Mouse (Mus musculus) liver, embryonic 14.5 days (tissue): Measurements from ENCODE around the gene Sema4d. TPM values are rescaled to one million over a fixed set of nuclear protein-coding genes. Genes with fewer than 3 reads are reported as not detected.

Experiments used
- ATAC-seq: fragments of 200-750 bp; cut with Nextera tagmentation; 2 replicates; pipeline ENCODE4 v1.8.0; 2017; ENCODE audit warnings: moderate number of reproducible peaks, mild to moderate bottlenecking, moderate library complexity; ENCODE audit not compliant: insufficient read depth
- DNase-seq, 3 experiments: peaks; one replicate each; pipeline ENCODE4 v3.0.0-alpha.2; 2012 to 2013; ENCODE audit warnings: low read depth in 3 of 3, low spot score in 3 of 3
- H3K27ac ChIP-seq: fragments of 300-500 bp; sonication (generic); 2 replicates; pipeline ENCODE4 v1.5.1; 2014; ENCODE audit warnings: moderate library complexity, mild to moderate bottlenecking, control low read depth, inconsistent platforms
- H3K27me3 ChIP-seq: fragments of 300-500 bp; sonication (generic); 2 replicates; pipeline ENCODE4 v1.6.1; 2014; ENCODE audit warnings: mild to moderate bottlenecking, low read length, moderate library complexity; ENCODE audit not compliant: control insufficient read depth, insufficient read depth
- H3K36me3 ChIP-seq: fragments of 300-500 bp; sonication (generic); replicated peaks from 2 replicates; pipeline ENCODE4 v1.6.1; 2014; ENCODE audit warnings: low read depth; ENCODE audit not compliant: control insufficient read depth, insufficient read depth
- H3K4me1 ChIP-seq, 2 experiments: fragments of 200-500 bp in 1 of 2; fragments of 300-500 bp in 1 of 2; sonication (generic) in 1 of 2; replicated peaks; 2 replicates each; pipeline ENCODE4 v1.6.1; 2012 to 2014; ENCODE audit warnings: antibody characterized with exemption in 1 of 2, inconsistent platforms in 1 of 2, low read length in 1 of 2; ENCODE audit not compliant: control insufficient read depth in 2 of 2, insufficient read depth in 2 of 2
- H3K4me2 ChIP-seq: fragments of 300-500 bp; sonication (generic); 2 replicates; pipeline ENCODE4 v1.6.1; 2014; ENCODE audit warnings: low read depth, mild to moderate bottlenecking, control low read depth, moderate library complexity
- H3K4me3 ChIP-seq, 2 experiments: fragments of 200-500 bp in 1 of 2; fragments of 300-500 bp in 1 of 2; sonication (generic) in 1 of 2; 2 replicates each; pipeline ENCODE4 v1.5.1; 2012 to 2014; ENCODE audit warnings: low read depth in 2 of 2, low read length in 2 of 2, mild to moderate bottlenecking in 2 of 2, control low read depth in 1 of 2, inconsistent platforms in 1 of 2, moderate library complexity in 1 of 2; ENCODE audit not compliant: insufficient read depth in 1 of 2
- H3K9ac ChIP-seq: fragments of 300-500 bp; sonication (generic); replicated peaks from 2 replicates; pipeline ENCODE4 v1.6.1; 2014; ENCODE audit warnings: mild to moderate bottlenecking, control low read depth, moderate library complexity
- H3K9me3 ChIP-seq: fragments of 300-500 bp; sonication (generic); 2 replicates; pipeline ENCODE4 v1.6.1; 2016; ENCODE audit warnings: low read length, mixed read lengths; ENCODE audit not compliant: control insufficient read depth
- CTCF ChIP-seq: IDR thresholded peaks from 2 replicates; pipeline ENCODE4 v1.5.1; 2016; ENCODE audit warnings: antibody characterized with exemption, low read depth, control low read depth
- EP300 ChIP-seq: IDR thresholded peaks from 2 replicates; pipeline ENCODE4 v1.6.1; 2016; ENCODE audit warnings: antibody characterized with exemption, low read depth
- whole genome bisulfite sequencing: fragments of 180-500 bp; shearing (Covaris S2); extraction: QIAGEN DNeasy Blood & Tissue Kit; methylation state at CpG from one replicate; pipeline ENCODE4 v1.1.7; 2014; ENCODE audit not compliant: insufficient replicate concordance; 5-methylcytosine and 5-hydroxymethylcytosine counted together
- polyA plus RNA-seq, 2 experiments: library from polyadenylated mRNA; depleted of rRNA in 1 of 2; stranded (reverse) in 1 of 2; unstranded in 1 of 2; fragments of >200 nt; fragmentation: Nextera tagmentation in 1 of 2; extraction: Ambion mirVana in 1 of 2; gene quantifications; 2 replicates each; pipeline versions ENCODE4 v1.2.1 to v1.2.3; 2012 to 2014

Gene Sema4d
- polyA plus RNA-seq, 2 experiments: 4.6 to 4.7 TPM

DNA sequence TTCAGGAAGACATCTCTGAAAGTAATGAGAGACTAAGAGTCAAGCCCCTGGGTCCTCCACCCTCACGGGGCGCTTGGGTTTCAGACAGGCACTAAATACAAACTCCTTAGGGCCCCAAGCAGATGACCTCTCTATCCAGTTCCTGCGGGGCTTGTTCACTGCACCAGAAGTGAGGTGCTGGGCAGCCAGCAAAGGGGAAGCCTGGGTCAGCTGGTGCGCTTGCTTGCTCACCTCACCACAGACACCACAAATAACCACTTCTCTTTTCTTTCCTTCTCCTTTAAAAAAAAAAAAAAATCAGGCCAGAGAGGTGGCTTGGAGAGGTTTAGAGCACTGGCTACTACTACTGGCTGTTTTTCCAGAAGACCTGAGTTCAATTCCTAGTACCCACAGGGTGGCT lies 59.0 kb downstream of the Sema4d start:
- H3K4me1 ChIP-seq: peaks cover 37 to 47% of the 10 kb centered on the region in 2 experiments
- no peak overlapping the region for H3K27ac ChIP-seq
- no peak overlapping the region for H3K4me3 ChIP-seq
- no peaks in the 10 kb centered on the region for H3K9me3 ChIP-seq
- H3K27me3 ChIP-seq: no peaks in the 10 kb centered on the region
- ATAC-seq: no peak
- 60% methylated on average over 4 of the region's 4 CpGs for WGBS
- DNase-seq: no peak
- H3K9ac ChIP-seq: no peak overlapping the region
- H3K36me3 ChIP-seq: no peaks in the 10 kb centered on the region
- TF ChIP-seq EP300 (no peak), CTCF (no peak)
- no peak overlapping the region for H3K4me2 ChIP-seq

DNA sequence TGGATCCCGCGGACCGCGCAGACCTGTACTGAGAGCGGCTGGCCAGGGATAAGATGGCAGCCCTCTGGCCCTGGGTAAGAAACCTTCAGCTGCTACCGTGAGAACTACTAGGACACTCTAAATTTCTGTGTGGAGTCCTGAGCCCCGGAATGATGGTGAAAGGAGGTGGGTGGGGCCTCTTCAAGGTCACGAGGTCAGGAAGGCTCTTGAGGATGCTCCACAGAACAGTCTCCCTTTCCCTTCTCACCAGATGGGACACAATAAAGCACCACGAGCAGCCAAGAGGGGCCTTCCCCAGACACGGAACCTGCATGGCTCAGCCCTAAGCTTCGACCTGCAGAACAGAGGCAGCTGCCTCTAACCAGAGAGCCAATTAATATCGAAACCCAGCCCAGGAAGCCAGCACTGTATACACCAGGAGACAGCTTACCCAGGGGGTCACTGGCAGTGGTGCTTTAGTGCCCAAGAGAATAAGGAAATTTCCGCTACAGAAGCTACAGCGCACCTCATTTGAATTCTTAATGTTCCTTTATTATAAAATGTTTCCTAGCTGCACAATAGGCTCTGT lies 61.4 kb downstream of the Sema4d start:
- H3K27me3 ChIP-seq: no peaks in the 10 kb centered on the region
- H3K4me1 ChIP-seq: peaks cover 14 to 29% of the 10 kb centered on the region in 2 experiments
- no peak for ATAC-seq
- H3K27ac ChIP-seq: no peak overlapping the region
- no peak for DNase-seq
- no peak overlapping the region for H3K9ac ChIP-seq
- no peak overlapping the region for H3K4me2 ChIP-seq
- H3K4me3 ChIP-seq: no peak overlapping the region
- H3K36me3 ChIP-seq: no peaks in the 10 kb centered on the region
- 82% methylated on average over 14 of the region's 14 CpGs for WGBS
- no peaks in the 10 kb centered on the region for H3K9me3 ChIP-seq
- TF ChIP-seq EP300: no peak
- no peak for TF ChIP-seq CTCF

DNA sequence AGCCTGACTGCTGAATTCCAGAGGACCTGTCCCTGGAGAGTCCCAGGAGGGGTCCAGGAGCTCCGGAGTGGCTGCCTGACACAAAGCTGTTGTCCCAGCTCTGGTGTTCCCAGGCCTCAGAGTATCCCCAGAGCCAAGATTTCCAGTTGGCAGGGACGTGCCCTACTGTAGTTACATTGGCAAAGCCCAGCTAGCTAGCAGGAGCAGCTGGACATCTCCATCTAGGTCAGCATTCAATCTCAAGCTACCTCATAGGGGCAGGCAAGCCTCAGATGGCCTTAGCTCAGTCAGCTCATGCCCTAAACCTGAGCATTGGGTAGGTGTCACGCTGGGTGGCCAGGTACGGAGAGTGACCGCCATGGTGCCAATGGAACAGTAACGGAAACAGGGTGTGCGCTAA lies 62.1 kb downstream of the Sema4d start:
- Histone ChIP-seq H3K9me3 (no peaks in the 10 kb centered on the region), H3K9ac (no peak overlapping the region), H3K4me2 (no peak overlapping the region), H3K27ac (no peak overlapping the region), H3K4me1 (peaks cover 9 to 26% of the 10 kb centered on the region in 2 experiments; a peak in 3 of 4 replicates), H3K27me3 (no peaks in the 10 kb centered on the region), H3K36me3 (no peaks in the 10 kb centered on the region), H3K4me3 (no peak overlapping the region)
- 75% methylated on average over 7 of the region's 7 CpGs for WGBS
- TF ChIP-seq CTCF (no peak), EP300 (no peak)
- DNase-seq: no peak
- ATAC-seq: no peak

DNA sequence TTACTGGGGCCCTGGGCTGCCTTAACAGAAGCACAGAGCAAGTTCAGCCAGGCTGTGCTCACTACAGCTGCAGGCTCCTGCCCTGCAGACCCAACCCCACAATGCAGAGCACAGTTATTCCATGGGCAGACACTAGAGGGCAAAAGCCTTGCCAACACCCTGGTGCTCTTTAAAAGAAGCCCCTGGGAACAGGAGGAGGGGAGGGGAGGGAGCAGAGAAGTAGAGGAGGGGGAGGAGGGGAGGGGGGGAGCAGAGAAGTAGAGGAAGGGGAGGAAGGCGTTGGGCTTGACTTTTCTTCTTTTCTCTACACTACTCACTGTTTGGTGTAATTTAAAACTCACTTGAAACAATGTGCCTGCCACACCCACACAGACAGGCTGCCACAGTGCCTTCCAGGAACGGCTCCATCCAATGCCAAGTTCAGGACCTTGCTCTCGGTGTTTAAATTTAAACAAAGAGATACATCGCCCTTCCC lies 63.6 kb downstream of the Sema4d start:
- TF ChIP-seq CTCF: peak; percentile 68
- TF ChIP-seq EP300: no peak
- H3K9me3 ChIP-seq: no peaks in the 10 kb centered on the region
- no peak for DNase-seq
- no peak overlapping the region for H3K4me3 ChIP-seq
- H3K4me1 ChIP-seq: peaks cover 0 to 21% of the 10 kb centered on the region in 2 experiments; a peak in 2 of 4 replicates
- no peak for ATAC-seq
- H3K27me3 ChIP-seq: no peaks in the 10 kb centered on the region
- whole genome bisulfite sequencing: 27% methylated on average over 4 of the region's 4 CpGs
- H3K27ac ChIP-seq: no peak overlapping the region
- H3K36me3 ChIP-seq: no peaks in the 10 kb centered on the region
- H3K4me2 ChIP-seq: no peak overlapping the region
- H3K9ac ChIP-seq: no peak overlapping the region

DNA sequence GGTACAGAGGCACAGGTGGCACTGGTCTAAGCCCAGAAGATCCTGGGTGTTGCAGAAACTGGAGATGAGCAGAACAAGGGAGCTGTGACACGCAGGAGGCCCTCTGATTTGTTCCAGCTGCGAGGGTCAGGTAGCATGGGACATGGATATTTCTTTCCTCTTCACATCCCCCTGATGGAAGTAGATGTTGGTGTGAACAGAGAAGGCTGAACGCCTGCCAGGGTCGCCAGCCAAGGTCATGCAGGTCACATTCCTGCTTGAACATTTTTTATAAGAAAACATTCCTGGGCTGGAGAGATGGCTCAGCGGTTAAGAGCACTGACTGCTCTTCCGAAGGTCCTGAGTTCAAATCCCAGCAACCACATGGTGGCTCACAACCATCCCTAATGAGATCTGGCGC lies 66.2 kb downstream of the Sema4d start:
- no peak overlapping the region for H3K27ac ChIP-seq
- no peak overlapping the region for H3K9ac ChIP-seq
- H3K4me1 ChIP-seq: peaks cover 0 to 18% of the 10 kb centered on the region in 2 experiments; a peak in 2 of 4 replicates
- TF ChIP-seq EP300 (no peak), CTCF (no peak)
- no peak overlapping the region for H3K4me2 ChIP-seq
- no peaks in the 10 kb centered on the region for H3K27me3 ChIP-seq
- no peak overlapping the region for H3K4me3 ChIP-seq
- DNase-seq: no peak
- 78% methylated on average over 7 of the region's 7 CpGs for WGBS
- H3K36me3 ChIP-seq: no peaks in the 10 kb centered on the region
- no peak for ATAC-seq
- no peaks in the 10 kb centered on the region for H3K9me3 ChIP-seq
